Comparison of ENCODE assay signal across 8 mouse cellular contexts in genomic region chr7:131075956-131076355, GRCm38 (mm10). TPM values are rescaled to one million over a fixed set of nuclear protein-coding genes. Genes with fewer than 3 reads are reported as not detected.
DNase-seq lines count a peak whose midpoint lies in the region; ATAC-seq lines count a peak whose summit lies in the region.

No protein-coding gene starts in this region.

- peak; percentile 67 to 85 for DNase-seq in adrenal gland, adult (ENCODE audit: inconsistent age in 2 of 2, low spot score in 1 of 2)
- no peak for DNase-seq in adrenal gland, postnatal 4 days (ENCODE audit: low spot score in 2 of 2)
- peak; percentile 34 to 44 for DNase-seq in kidney, postnatal 4 days
- no peak for DNase-seq in kidney, adult 11 months
- peak; percentile 27 for DNase-seq in ES-CJ7 (ENCODE audit: low read depth, low spot score)
- peak; percentile 50 for DNase-seq in embryo, embryonic 10.5 days (ENCODE audit: low spot score)
- peak; percentile 25 to 56 for DNase-seq in right cerebral cortex, postnatal 10 days (ENCODE audit: low spot score in 2 of 2)

- ATAC-seq in erythroblast, adult 5-6 weeks (replicated peaks; ENCODE audit: low FRiP score, poor library complexity, severe bottlenecking): no peak

RNA-seq across cellular contexts. Expression of gene Dmbt1, which starts 44.1 kb away (rescaled TPM):
- 100 to 1,000 TPM in 1 of 2 experiments, under 1 TPM in 1; 0.06 to 107 TPM for total RNA-seq in adrenal gland, postnatal 4 days (2021)
- not detected in 2 replicates for total RNA-seq in erythroblast, adult 5-6 weeks (2015; ENCODE audit: low replicate concordance)
- total RNA-seq in erythroblast, adult 5-6 weeks (2017; ENCODE audit: low replicate concordance): not detected in 2 replicates

Comparison
In these comparisons a context has a peak if more than half of its experiments do, and no peak if none do; other contexts are left out.
1. DNase-seq: peak in adrenal gland, adult (2 of 2), kidney, postnatal 4 days (2 of 2), ES-CJ7 (single experiment), embryo, embryonic 10.5 days (single experiment) and right cerebral cortex, postnatal 10 days (2 of 2); none in adrenal gland, postnatal 4 days (0 of 2) and kidney, adult 11 months (single experiment).